Mouse (Mus musculus): ENCODE data around the gene Sh3kbp1. TPM values are rescaled to one million over a fixed set of nuclear protein-coding genes. Genes with fewer than 3 reads are reported as not detected.
A peak's percentile ranks its signal among the peaks of the same experiment; 100 is the strongest.

The Sh3kbp1 gene
- total and polyA plus RNA-seq, 3 experiments, result 18.6 to 37.7 TPM; not detected in 1

DNA sequence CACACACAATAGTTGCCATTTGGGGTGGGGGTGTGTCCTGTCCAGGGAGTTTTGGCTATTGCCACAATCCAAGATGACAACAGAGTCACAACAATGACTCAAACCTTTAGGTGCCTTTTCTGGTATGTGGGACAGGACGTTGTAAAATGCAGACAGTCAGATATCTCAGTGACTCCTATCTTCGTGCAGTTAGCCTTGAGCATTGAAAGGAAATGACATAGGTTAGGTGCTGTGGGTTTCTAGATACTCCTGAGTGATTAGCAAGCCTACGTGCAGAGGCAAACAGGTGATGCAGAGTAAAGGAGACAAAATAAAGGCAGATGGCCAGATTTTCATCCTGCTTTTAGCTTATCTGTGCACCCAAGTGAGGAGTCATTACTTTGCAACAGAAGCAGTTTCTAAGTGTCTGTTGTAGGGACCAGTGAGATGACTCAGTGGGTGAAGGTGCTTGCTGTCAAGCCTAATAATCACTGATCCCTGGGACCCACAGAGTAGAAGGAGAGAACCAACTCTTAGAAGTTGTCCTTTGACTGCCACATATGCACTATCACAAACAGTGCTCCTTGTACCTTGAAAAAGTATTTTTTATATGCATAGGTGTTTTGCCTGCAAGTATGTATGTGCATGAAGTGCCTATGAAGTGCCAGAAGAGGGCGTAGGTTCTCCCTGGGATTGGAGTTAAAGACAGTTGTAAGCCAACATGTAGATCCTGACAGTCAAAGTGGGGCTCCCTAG, 50.7 kb downstream of the Sh3kbp1 start (continued):
- TF ChIP-seq TCF12 (IDR thresholded peaks at IDR 0.05; ENCODE audit: low read depth, low read length) (peak; percentile 64), SIN3A (IDR thresholded peaks at IDR 0.05; ENCODE audit: low read length) (peak; percentile 59; the same call in 1 of the 2 replicates), E2F4 (IDR thresholded peaks at IDR 0.05; ENCODE audit: borderline replicate concordance, low read depth, low read length) (no peak)

- H3K27ac ChIP-seq (ENCODE audit: control insufficient read depth, low read depth, low read length), result peak overlapping the region; percentile 18; the same call in 1 of the 2 replicates
- no peak overlapping the region for H3K9ac ChIP-seq (ENCODE audit: control insufficient read depth, low read depth, low read length, poor library complexity, severe bottlenecking)
- 0 out of 2 replicates have a peak, but pooled peaks have one; percentile 23 for TF ChIP-seq ELF1 (IDR thresholded peaks at IDR 0.05; ENCODE audit: low read depth, low read length)
- no peak for TF ChIP-seq ZKSCAN1 (IDR thresholded peaks at IDR 0.05; ENCODE audit: low read depth, low read length)
- peaks cover 0 to 33% of the 10 kb centered on the region in 2 experiments; a peak in 2 of 4 replicates for H3K36me3 ChIP-seq (ENCODE audit: control insufficient read depth in 1 of 2, insufficient read depth in 2 of 2, low read length in 2 of 2)
- no peaks in the 10 kb centered on the region for H3K9me3 ChIP-seq (replicated peaks; ENCODE audit: insufficient read depth, low read length)
- DNase-seq (ENCODE audit: low read depth, low spot score), result no peak
- peaks cover 22 to 24% of the 10 kb centered on the region in 2 experiments for H3K4me1 ChIP-seq (ENCODE audit: control insufficient read depth in 1 of 2, insufficient read depth in 2 of 2, low read length in 2 of 2)
- H3K79me2 ChIP-seq (ENCODE audit: control insufficient read depth, insufficient read depth, low read length, poor library complexity), result peaks cover 2% of the 10 kb centered on the region; the same call in 1 of the 2 replicates
- no peaks in the 10 kb centered on the region for H3K27me3 ChIP-seq (ENCODE audit: control insufficient read depth in 1 of 2, insufficient read depth in 2 of 2, low read length in 2 of 2)
- H3K4me3 ChIP-seq (ENCODE audit: control insufficient read depth in 1 of 2, insufficient read depth in 1 of 2, low read depth in 2 of 2, low read length in 2 of 2), result no peak overlapping the region
These were observed 51.3 kb downstream of the Sh3kbp1 start for GRCm38 (mm10) chrX:159678320-159678835.

DNA sequence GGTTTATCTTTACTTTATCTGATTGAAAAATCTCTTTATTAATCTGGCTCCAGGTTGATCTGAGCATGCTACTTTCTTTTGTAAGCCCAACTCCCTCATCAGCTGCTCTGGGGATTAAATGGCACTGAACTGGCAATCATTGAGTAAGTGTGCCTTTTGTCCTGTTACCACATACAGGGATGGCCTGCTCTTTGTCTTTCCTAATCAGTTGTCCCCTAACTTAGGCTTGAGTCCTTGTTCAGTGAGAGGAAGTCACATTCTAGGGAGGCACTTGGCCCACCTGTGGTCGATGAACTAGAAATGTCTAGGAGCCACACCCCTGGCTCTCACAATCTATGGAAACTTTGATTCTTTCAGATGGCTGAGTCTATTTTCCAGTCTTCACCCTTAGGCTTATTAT, 58.4 kb downstream of the Sh3kbp1 start:
- H3K36me3 ChIP-seq (ENCODE audit: control insufficient read depth in 1 of 2, insufficient read depth in 2 of 2, low read length in 2 of 2), result peaks cover 0 to 11% of the 10 kb centered on the region in 2 experiments; a peak in 2 of 4 replicates
- no peaks in the 10 kb centered on the region for H3K79me2 ChIP-seq (ENCODE audit: control insufficient read depth, insufficient read depth, low read length, poor library complexity)
- no peak for DNase-seq (ENCODE audit: low read depth, low spot score)
- H3K27me3 ChIP-seq (ENCODE audit: control insufficient read depth in 1 of 2, insufficient read depth in 2 of 2, low read length in 2 of 2), result no peaks in the 10 kb centered on the region
- H3K4me3 ChIP-seq (ENCODE audit: control insufficient read depth in 1 of 2, insufficient read depth in 1 of 2, low read depth in 2 of 2, low read length in 2 of 2), result no peak overlapping the region
- H3K9me3 ChIP-seq (replicated peaks; ENCODE audit: insufficient read depth, low read length), result no peaks in the 10 kb centered on the region
- peaks cover 10 to 18% of the 10 kb centered on the region in 2 experiments for H3K4me1 ChIP-seq (ENCODE audit: control insufficient read depth in 1 of 2, insufficient read depth in 2 of 2, low read length in 2 of 2)
- H3K27ac ChIP-seq (ENCODE audit: control insufficient read depth, low read depth, low read length), result no peak overlapping the region
- no peak overlapping the region for H3K9ac ChIP-seq (ENCODE audit: control insufficient read depth, low read depth, low read length, poor library complexity, severe bottlenecking)
- TF ChIP-seq EP300 (IDR thresholded peaks at IDR 0.05; ENCODE audit: low read depth in 1 of 2, low read length in 2 of 2) (no peak), KAT2A (conservative IDR thresholded peaks at IDR 0.05; ENCODE audit: low read depth, low read length) (no peak), JUND (IDR thresholded peaks at IDR 0.05; ENCODE audit: low read depth, low read length) (no peak), CHD2 (IDR thresholded peaks at IDR 0.05; ENCODE audit: low read length) (no peak), POLR2AphosphoS2 (IDR thresholded peaks at IDR 0.05; ENCODE audit: low read length) (no peak), ZMIZ1 (IDR thresholded peaks at IDR 0.05; ENCODE audit: low read depth, low read length) (no peak), ELF1 (IDR thresholded peaks at IDR 0.05; ENCODE audit: low read depth, low read length) (no peak), MYB (IDR thresholded peaks at IDR 0.05; ENCODE audit: low read depth, low read length) (no peak), USF1 (IDR thresholded peaks at IDR 0.05; ENCODE audit: low read depth, low read length) (no peak), BHLHE40 (IDR thresholded peaks at IDR 0.05; ENCODE audit: borderline replicate concordance, low read depth, low read length) (no peak), MYC (IDR thresholded peaks at IDR 0.05; ENCODE audit: low read depth, low read length) (no peak), ZNF384 (IDR thresholded peaks at IDR 0.05; ENCODE audit: low read depth, low read length) (no peak), USF2 (IDR thresholded peaks at IDR 0.05; ENCODE audit: borderline replicate concordance in 1 of 2, insufficient read depth in 1 of 2, low read depth in 1 of 2, low read length in 2 of 2) (no peak), ZKSCAN1 (IDR thresholded peaks at IDR 0.05; ENCODE audit: low read depth, low read length) (no peak), TAL1 (IDR thresholded peaks at IDR 0.05; ENCODE audit: low read length) (no peak), MAFK (IDR thresholded peaks at IDR 0.05; ENCODE audit: borderline replicate concordance, low read depth, low read length) (no peak), GABPA (IDR thresholded peaks at IDR 0.05; ENCODE audit: low read depth, low read length) (no peak)
